Mouse (Mus musculus) intestine, embryonic 15.5 days (tissue): Measurements from ENCODE around the gene Lcmt1. TPM values are rescaled to one million over a fixed set of nuclear protein-coding genes. Genes with fewer than 3 reads are reported as not detected.
A peak's percentile ranks its signal among the peaks of the same experiment; 100 is the strongest.

Experiments
- ATAC-seq: fragments of 200-750 bp; cut with Nextera tagmentation; 2 replicates; pipeline ENCODE4 v1.8.0; 2017; ENCODE audit warnings: moderate TSS enrichment, moderate library complexity
- H3K27ac ChIP-seq: fragments of 300-500 bp; sonication (generic); 2 replicates; pipeline ENCODE4 v1.5.1; 2015; ENCODE audit warnings: mild to moderate bottlenecking, inconsistent platforms
- H3K27me3 ChIP-seq: fragments of 300-500 bp; sonication (generic); replicated peaks from 2 replicates; pipeline ENCODE4 v1.6.1; 2015; ENCODE audit warnings: inconsistent platforms
- H3K36me3 ChIP-seq: fragments of 300-500 bp; sonication (generic); 2 replicates; pipeline ENCODE4 v1.6.1; 2015; ENCODE audit warnings: inconsistent platforms
- H3K4me1 ChIP-seq: fragments of 300-500 bp; sonication (generic); replicated peaks from 2 replicates; pipeline ENCODE4 v1.6.1; 2015; ENCODE audit warnings: inconsistent platforms
- H3K4me2 ChIP-seq: fragments of 300-500 bp; sonication (generic); replicated peaks from 2 replicates; pipeline ENCODE4 v1.6.1; 2015; ENCODE audit warnings: mild to moderate bottlenecking, inconsistent platforms
- H3K4me3 ChIP-seq: fragments of 300-500 bp; sonication (generic); replicated peaks from 2 replicates; pipeline ENCODE4 v1.5.1; 2015; ENCODE audit warnings: inconsistent platforms
- H3K9ac ChIP-seq: fragments of 300-500 bp; sonication (generic); 2 replicates; pipeline ENCODE4 v1.6.1; 2015; ENCODE audit warnings: inconsistent platforms
- H3K9me3 ChIP-seq: fragments of 300-500 bp; sonication (generic); 2 replicates; pipeline ENCODE4 v1.6.1; 2016; ENCODE audit warnings: inconsistent platforms
- WGBS: fragments of 180-500 bp; shearing (Covaris S2); methylation state at CpG from one replicate; pipeline ENCODE4 v1.1.7; 2015; 5-methylcytosine and 5-hydroxymethylcytosine counted together
- polyA plus RNA-seq: library from polyadenylated mRNA; unstranded; fragments of >200 nt; fragmentation: Nextera tagmentation; extraction: Ambion mirVana; gene quantifications from 2 replicates; pipeline ENCODE4 v1.2.1, GENCODE M21; 2015

The Lcmt1 gene
- 42.9 and 46.5 TPM in 2 replicates for polyA plus RNA-seq

DNA sequence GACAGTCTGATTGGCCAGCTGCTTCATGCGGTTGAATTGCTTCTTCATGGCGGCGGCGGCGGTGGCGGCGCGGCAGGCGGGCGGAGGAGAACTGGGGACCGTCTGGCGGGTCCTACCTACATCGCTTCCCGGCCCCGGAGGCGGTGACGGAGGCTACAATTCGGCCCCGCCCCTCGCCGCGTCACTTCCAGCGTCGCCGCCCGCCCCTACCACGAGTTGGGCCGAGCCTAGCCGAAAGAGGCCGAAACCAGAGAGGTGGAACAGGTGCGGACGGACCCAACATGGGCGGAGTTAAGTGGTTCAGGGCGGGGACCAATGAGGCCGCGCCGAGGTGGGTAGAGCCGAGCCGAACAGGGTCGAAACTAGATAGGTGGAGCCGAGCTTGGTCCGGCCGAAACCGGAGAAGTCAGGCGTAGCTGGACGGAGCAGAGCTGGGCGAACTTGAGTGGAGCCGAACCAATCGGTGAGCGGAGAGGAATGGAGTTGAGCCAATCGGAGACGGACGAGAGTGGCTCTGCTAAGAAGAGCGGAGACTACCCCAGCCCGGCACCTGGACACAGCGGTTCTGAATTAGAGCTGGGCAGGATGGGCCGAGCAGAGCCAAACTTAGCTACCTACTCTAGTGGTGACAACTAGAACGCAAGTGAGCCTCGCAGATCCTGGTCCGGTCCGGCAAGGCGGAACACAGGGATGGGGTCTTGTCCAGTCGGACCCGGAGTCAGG is at the start of gene Lcmt1, which contains the start of gene Arhgap17:
Gene Lcmt1, plus strand, starts transcription at position 26 of the 723 bp plus-strand sequence.
Gene Arhgap17, minus strand, starts transcription at position 157 of the 723 bp plus-strand sequence.
- Histone ChIP-seq H3K36me3 (no peaks in the 10 kb centered on the region), H3K4me2 (peak within 1 kb of the TSS; percentile 74), H3K4me3 (peak within 1 kb of the TSS; percentile 88), H3K9ac (peak within 1 kb of the TSS; percentile 90), H3K27me3 (no peaks in the 10 kb centered on the region), H3K27ac (peak within 1 kb of the TSS; percentile 89), H3K9me3 (no peaks in the 10 kb centered on the region), H3K4me1 (peaks cover 23% of the 10 kb centered on the region)
- ATAC-seq: peak; percentile 97
- WGBS: under 1% methylated on average over 63 of the region's 64 CpGs

DNA sequence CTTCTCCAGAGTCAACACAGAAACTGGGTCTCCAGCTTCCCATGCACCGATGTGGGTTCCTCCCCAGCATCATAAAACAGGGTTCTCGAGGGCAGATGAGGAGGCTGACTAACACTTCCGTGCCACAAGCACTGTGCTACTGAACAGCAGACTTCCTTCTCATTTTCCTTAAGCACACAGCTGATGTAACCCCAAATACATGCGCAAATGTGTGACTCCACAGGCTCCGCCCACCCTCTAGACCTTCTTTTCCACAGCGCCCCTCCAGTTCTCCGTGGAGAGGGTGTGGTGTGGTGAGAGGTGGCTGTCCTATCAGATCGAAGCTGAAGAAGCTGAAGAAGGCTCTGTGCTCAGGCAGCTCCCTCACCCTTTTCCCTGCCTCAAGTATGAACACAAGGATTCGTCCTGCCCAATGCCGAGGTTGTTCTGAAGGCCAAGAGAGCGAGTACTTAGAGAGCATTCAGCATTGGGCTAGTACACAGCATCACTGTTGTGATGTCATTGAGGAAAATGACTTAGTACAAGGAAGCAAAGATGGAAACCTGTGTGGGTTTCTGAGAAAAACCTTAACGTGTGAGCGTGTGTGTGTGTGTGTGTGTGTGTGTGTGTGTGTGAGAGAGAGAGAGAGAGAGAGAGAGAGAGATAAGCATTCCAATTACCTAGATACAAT is 47.0 kb upstream of the Lcmt1 start:
- Histone ChIP-seq H3K4me3 (no peak overlapping the region), H3K4me1 (no peaks in the 10 kb centered on the region), H3K4me2 (no peak overlapping the region), H3K27ac (no peak overlapping the region), H3K9me3 (no peaks in the 10 kb centered on the region), H3K27me3 (no peaks in the 10 kb centered on the region), H3K36me3 (peaks cover 24% of the 10 kb centered on the region; the same call in 1 of the 2 replicates), H3K9ac (no peak overlapping the region)
- 73% methylated on average over 13 of the region's 13 CpGs for WGBS
- peak; percentile 77 for ATAC-seq

DNA sequence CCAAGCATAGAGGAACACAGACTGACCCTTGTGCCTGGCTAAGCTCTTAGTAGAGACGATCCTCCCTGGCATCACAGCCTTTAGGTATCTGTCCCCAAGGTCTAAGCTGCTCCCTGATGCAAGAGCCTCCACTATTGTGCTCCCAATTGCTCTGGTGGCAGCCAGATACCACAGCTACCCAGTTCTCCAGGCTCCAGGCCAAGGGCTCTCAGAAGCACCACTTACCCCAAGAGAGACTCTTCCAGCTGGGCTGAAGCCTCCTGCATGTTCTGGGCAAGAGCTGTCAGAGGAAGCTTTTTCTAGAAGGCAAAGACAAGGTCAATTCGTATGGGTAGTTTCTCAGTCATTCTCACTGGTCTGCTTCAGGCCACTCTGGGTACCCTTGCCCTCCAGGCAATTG is 46.2 kb upstream of the Lcmt1 start:
- 89% methylated on average over 2 of the region's 2 CpGs for WGBS
- H3K4me3 ChIP-seq: no peak overlapping the region
- ATAC-seq: no peak

DNA sequence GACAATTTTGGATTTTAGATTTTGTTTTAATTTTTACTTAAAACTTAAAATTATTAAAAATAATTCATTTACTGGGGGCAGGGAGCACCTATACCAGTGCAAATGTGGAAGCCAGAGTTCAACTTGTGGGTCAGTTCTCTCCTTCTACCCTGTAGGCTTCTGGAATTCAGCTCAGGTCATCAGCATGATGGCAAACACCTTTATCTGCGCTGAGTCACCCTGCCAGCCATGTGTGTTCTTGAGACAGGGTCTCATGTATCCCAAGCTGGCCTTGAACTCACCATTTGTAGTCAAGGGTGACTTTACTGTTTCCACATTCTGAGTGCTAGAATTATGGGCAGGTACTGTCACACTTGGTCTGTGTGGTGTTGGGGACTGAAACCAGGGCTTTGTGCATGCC is 45.5 kb upstream of the Lcmt1 start:
- H3K9ac ChIP-seq: no peak overlapping the region
- H3K27me3 ChIP-seq: no peaks in the 10 kb centered on the region
- WGBS: 97% methylated on average over 1 of the region's 1 CpGs
- ATAC-seq: no peak
- no peak overlapping the region for H3K4me2 ChIP-seq
- no peak overlapping the region for H3K4me3 ChIP-seq
- no peaks in the 10 kb centered on the region for H3K4me1 ChIP-seq
- no peaks in the 10 kb centered on the region for H3K9me3 ChIP-seq
- H3K27ac ChIP-seq: no peak overlapping the region
- H3K36me3 ChIP-seq: peaks cover 18% of the 10 kb centered on the region; the same call in 1 of the 2 replicates

More for the DNA sequence above, 46.2 kb upstream of the Lcmt1 start:
- H3K4me1 ChIP-seq: no peaks in the 10 kb centered on the region
- no peak overlapping the region for H3K9ac ChIP-seq
- H3K36me3 ChIP-seq: peaks cover 24% of the 10 kb centered on the region; the same call in 1 of the 2 replicates
- no peaks in the 10 kb centered on the region for H3K27me3 ChIP-seq
- no peak overlapping the region for H3K4me2 ChIP-seq
- no peak overlapping the region for H3K27ac ChIP-seq
- no peaks in the 10 kb centered on the region for H3K9me3 ChIP-seq

DNA sequence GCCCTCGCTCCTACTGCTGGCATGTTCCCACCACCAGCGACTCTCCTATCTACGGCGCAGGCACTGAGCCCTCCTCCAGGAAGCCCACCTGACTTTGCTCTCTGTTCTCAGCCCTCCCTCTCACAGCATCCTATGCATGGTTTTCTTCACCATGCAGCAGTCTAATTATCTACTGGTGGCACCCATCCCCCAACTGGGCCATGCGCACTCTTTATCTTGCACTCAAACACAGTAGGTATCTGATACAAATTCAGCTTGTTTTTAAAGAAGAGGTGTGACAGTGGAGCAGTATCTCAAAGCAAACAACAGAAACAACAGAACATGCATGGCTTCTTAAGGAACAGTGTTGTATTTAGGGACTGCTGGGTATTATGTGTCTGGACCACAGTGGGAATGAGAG is 43.5 kb upstream of the Lcmt1 start:
- H3K4me2 ChIP-seq: no peak overlapping the region
- 91% methylated on average over 5 of the region's 5 CpGs for WGBS
- H3K27ac ChIP-seq: no peak overlapping the region
- H3K4me3 ChIP-seq: no peak overlapping the region
- peaks cover 8% of the 10 kb centered on the region; the same call in 1 of the 2 replicates for H3K36me3 ChIP-seq
- no peak overlapping the region for H3K9ac ChIP-seq
- no peaks in the 10 kb centered on the region for H3K4me1 ChIP-seq
- no peak for ATAC-seq
- H3K9me3 ChIP-seq: no peaks in the 10 kb centered on the region
- H3K27me3 ChIP-seq: no peaks in the 10 kb centered on the region

DNA sequence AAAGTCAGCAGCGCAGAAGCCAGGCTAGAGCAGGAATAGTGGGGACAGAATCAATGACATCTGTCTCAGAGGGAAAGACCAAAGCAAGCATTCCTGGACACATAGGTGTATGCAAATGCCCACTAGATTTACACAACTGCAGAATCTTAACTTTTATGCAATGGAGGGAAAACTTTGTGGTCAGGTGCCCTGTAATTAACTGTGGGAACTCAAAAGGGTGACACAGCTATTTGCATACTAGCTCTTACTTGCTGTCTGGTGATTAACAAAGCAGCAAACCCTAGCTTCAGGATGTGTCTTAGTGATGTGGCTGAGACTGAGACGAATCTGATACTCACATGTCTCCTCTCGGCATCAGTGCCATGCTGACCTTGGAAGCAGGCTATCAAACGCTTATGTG is 42.7 kb upstream of the Lcmt1 start:
- no peaks in the 10 kb centered on the region for H3K27me3 ChIP-seq
- no peak for ATAC-seq
- no peaks in the 10 kb centered on the region for H3K9me3 ChIP-seq
- no peak overlapping the region for H3K4me3 ChIP-seq
- 85% methylated on average over 4 of the region's 4 CpGs for WGBS
- H3K36me3 ChIP-seq: peaks cover 8% of the 10 kb centered on the region; the same call in 1 of the 2 replicates
- H3K9ac ChIP-seq: no peak overlapping the region
- 0 out of 2 replicates have a peak, but pooled peaks cover 2% of the 10 kb centered on the region for H3K4me1 ChIP-seq
- H3K4me2 ChIP-seq: no peak overlapping the region
- H3K27ac ChIP-seq: no peak overlapping the region

DNA sequence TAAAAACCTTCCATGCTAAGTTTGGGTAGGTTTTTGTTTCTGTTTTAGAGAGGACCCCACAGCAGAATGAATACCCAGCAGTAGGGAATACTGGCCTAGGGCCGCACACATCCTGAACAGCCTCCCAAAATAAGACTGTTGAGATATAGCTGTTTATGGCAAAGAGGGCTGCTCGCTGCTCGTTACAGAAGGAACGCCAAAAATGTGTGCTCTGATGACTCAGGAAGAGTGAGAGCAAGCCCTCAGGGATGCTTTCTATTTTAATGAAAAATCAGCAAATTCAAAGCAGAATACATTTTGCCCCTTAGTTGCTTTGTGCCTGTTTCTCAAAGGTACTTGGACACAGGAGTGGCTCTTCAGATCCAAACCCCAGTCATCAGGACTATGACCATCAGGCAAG is 41.7 kb upstream of the Lcmt1 start:
- WGBS: 77% methylated on average over 4 of the region's 4 CpGs
- H3K4me3 ChIP-seq: no peak overlapping the region
- no peak overlapping the region for H3K4me2 ChIP-seq
- no peaks in the 10 kb centered on the region for H3K9me3 ChIP-seq
- H3K27ac ChIP-seq: no peak overlapping the region
- no peaks in the 10 kb centered on the region for H3K27me3 ChIP-seq
- no peak for ATAC-seq
- 0 out of 2 replicates have a peak, but pooled peaks cover 2% of the 10 kb centered on the region for H3K4me1 ChIP-seq
- no peak overlapping the region for H3K9ac ChIP-seq
- H3K36me3 ChIP-seq: peaks cover 6% of the 10 kb centered on the region; the same call in 1 of the 2 replicates

DNA sequence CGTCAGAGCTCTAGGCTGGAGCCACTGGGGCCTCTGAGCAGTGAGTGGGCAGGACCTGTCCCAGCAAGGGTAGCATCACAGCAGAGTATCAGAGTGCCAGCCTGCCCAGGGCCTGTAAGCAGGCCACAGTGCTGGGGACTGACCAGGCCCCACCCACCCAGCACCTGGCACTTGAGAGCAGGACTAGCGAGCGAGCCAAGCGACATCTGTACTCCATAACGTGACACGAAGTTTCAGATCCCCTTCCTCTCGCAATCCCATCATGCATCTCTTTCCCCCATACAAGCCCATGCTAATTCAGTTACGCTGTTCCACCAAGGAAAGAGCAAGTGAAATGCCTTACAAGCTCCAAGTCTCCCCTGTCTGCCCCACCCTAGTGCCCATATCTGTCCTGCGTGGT is 39.1 kb upstream of the Lcmt1 start:
- Histone ChIP-seq H3K4me3 (no peak overlapping the region), H3K9ac (no peak overlapping the region), H3K27ac (no peak overlapping the region), H3K4me2 (no peak overlapping the region), H3K27me3 (no peaks in the 10 kb centered on the region), H3K4me1 (0 out of 2 replicates have a peak, but pooled peaks cover 2% of the 10 kb centered on the region), H3K9me3 (no peaks in the 10 kb centered on the region), H3K36me3 (no peaks in the 10 kb centered on the region; the same call in 1 of the 2 replicates)
- 90% methylated on average over 9 of the region's 9 CpGs for WGBS
- ATAC-seq: no peak

DNA sequence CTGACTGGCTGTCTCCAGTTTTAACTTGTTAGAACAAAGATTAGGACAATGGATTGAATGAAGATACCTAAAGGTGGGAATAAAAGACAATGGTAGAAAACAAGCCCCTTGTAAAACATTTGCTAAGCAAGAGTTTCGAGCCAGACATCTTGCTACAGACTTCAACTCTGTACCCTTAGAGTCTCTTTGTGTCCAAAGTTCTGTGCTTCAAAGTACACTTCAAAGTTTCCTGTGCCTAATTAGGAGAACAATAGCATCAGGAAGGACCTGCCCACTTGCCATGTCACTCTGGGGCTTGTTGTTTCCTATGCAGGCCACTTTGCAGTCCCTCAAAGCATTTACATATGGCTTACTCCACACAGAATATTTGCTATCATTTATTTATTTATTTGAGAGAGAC is 33.3 kb upstream of the Lcmt1 start:
- WGBS: 74% methylated on average over 1 of the region's 1 CpGs
- no peak overlapping the region for H3K4me3 ChIP-seq
- H3K4me1 ChIP-seq: peaks cover 25% of the 10 kb centered on the region
- H3K36me3 ChIP-seq: no peaks in the 10 kb centered on the region
- H3K9me3 ChIP-seq: no peaks in the 10 kb centered on the region
- H3K27me3 ChIP-seq: no peaks in the 10 kb centered on the region
- 0 out of 2 replicates have a peak, but pooled peaks have one; percentile 46 for ATAC-seq
- H3K9ac ChIP-seq: no peak overlapping the region
- H3K27ac ChIP-seq: no peak overlapping the region
- no peak overlapping the region for H3K4me2 ChIP-seq

DNA sequence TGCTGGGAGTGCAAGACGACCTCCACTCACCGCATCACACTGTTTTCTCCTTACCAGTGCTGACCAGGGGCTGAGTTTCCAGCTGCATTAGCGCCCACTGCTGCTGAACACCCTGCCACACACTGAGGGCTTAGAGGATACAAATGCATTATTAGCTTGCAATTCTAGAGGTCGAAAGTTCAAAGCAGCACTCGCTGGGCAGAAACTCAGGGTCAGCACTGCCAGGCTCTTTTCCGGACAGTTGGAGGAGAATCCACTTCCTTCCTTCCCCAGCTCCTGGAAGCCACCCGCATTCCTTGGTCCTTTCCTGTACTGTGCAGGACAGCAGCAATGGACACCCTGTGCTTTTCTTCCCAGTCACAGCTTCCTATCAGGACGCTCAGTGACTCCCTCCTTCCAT is 31.2 kb upstream of the Lcmt1 start:
- no peak for ATAC-seq

DNA sequence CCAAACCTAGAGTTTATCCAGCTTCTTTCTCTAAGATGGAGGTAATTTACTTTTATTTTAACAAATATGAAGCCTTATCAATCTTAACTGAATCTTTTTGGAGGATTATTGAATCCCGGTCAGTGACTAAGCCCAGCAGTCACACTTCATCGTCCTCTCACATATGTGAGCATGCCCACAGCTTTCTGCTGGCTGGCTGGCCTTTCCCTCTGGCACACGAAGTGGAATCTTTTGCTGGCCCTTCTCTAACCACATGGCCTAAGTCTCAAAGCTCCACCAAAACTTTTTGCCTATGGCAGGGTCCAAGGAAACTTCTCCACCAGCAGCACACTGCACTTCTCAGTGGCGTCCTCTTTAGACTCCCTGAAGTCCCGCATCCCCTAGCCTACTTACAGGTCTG is 27.7 kb upstream of the Lcmt1 start:
- no peak overlapping the region for H3K4me2 ChIP-seq
- H3K4me3 ChIP-seq: no peak overlapping the region
- no peaks in the 10 kb centered on the region for H3K9me3 ChIP-seq
- ATAC-seq: no peak
- H3K36me3 ChIP-seq: no peaks in the 10 kb centered on the region
- WGBS: 49% methylated on average over 5 of the region's 5 CpGs
- no peaks in the 10 kb centered on the region for H3K27me3 ChIP-seq
- H3K27ac ChIP-seq: no peak overlapping the region
- H3K9ac ChIP-seq: no peak overlapping the region
- peaks cover 35% of the 10 kb centered on the region for H3K4me1 ChIP-seq

More for the DNA sequence above, 31.2 kb upstream of the Lcmt1 start:
- Histone ChIP-seq H3K9me3 (no peaks in the 10 kb centered on the region), H3K4me2 (no peak overlapping the region), H3K27ac (no peak overlapping the region), H3K36me3 (no peaks in the 10 kb centered on the region), H3K27me3 (no peaks in the 10 kb centered on the region), H3K4me1 (peaks cover 30% of the 10 kb centered on the region), H3K4me3 (no peak overlapping the region), H3K9ac (no peak overlapping the region)
- WGBS: 51% methylated on average over 8 of the region's 8 CpGs

DNA sequence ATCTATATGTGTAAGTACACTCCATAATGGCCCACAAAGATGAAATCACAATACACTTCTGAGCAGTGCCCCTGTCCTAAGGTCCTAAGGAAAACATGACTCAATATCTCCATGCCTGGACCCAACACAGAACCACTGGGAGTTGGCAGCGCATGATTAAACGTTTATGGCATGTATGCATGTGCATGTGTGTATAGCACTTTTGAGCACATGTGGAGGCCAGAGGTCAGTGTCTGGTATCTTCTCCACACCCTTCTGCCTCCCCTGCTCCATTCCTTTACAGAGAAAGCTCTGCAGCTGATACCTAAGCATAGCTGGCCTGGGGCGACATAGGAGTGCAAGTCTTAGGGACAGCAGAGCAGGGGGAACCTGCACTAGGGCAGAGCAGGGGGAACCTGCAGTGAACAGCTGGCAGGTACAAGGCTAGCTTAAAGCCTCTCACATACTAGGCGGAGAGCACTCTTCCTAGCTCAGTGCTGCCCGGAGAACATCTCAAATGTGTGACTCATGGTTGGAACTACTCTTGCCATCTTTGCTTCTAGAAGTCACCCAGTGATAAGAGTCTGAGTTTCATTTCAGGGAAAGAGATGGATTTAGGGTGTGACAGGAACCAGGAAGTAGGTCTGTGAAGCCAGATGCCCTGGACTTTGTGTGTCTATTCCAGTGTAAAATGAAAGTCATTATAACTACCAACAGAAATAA is 25.4 kb upstream of the Lcmt1 start:
- Histone ChIP-seq H3K27ac (peak overlapping the region; percentile 33; the same call in 1 of the 2 replicates), H3K4me2 (no peak overlapping the region), H3K27me3 (no peaks in the 10 kb centered on the region), H3K9ac (no peak overlapping the region), H3K9me3 (no peaks in the 10 kb centered on the region), H3K36me3 (no peaks in the 10 kb centered on the region), H3K4me1 (peaks cover 33% of the 10 kb centered on the region), H3K4me3 (no peak overlapping the region)
- WGBS: 83% methylated on average over 5 of the region's 5 CpGs
- peak; percentile 61 for ATAC-seq
